8 mouse cellular contexts compared by ENCODE assay signal in genomic region chr10:111925489-111925860, GRCm38 (mm10). TPM values are rescaled to one million over a fixed set of nuclear protein-coding genes. Genes with fewer than 3 reads are reported as not detected.
DNase-seq lines count a peak whose midpoint lies in the region; ATAC-seq and TF ChIP-seq lines count a peak whose summit lies in the region.

No protein-coding gene starts in this region.

- H3K9me3 ChIP-seq in MEL (replicated peaks; ENCODE audit: insufficient read depth, low read length) = no peaks in the 10 kb centered on the region
- H3K9me3 ChIP-seq in lung, embryonic 16.5 days (ENCODE audit: control insufficient read depth, low read length) = no peaks in the 10 kb centered on the region

- H3K36me3 ChIP-seq in MEL (ENCODE audit: control insufficient read depth in 1 of 2, insufficient read depth in 2 of 2, low read length in 2 of 2) = peaks cover 0 to 9% of the 10 kb centered on the region in 2 experiments; a peak in 2 of 4 replicates
- no peaks in the 10 kb centered on the region for H3K36me3 ChIP-seq in lung, embryonic 16.5 days (ENCODE audit: control insufficient read depth, insufficient read depth, low read length)

- WGBS in lung, embryonic 16.5 days = 3% methylated on average over 10 of the region's 10 CpGs

- TF ChIP-seq EP300 in MEL (IDR thresholded peaks at IDR 0.05; ENCODE audit: low read depth in 1 of 2, low read length in 2 of 2) = no peak

- H3K4me2 ChIP-seq in lung, embryonic 16.5 days (ENCODE audit: low read depth, low read length) = peak overlapping the region; percentile 40; the same call in 1 of the 2 replicates

- peak; percentile 92 for TF ChIP-seq RAD21 in MEL (IDR thresholded peaks at IDR 0.05; ENCODE audit: low read depth, low read length)

- H3K27me3 ChIP-seq in MEL (ENCODE audit: control insufficient read depth in 1 of 2, insufficient read depth in 2 of 2, low read length in 2 of 2) = 0 out of 4 replicates have a peak, but pooled peaks cover 0 to 2% of the 10 kb centered on the region in 2 experiments
- no peaks in the 10 kb centered on the region for H3K27me3 ChIP-seq in lung, embryonic 16.5 days (ENCODE audit: control insufficient read depth, insufficient read depth, low read depth, low read length)

- peak; percentile 95 for ATAC-seq in frontal cortex, adult (ENCODE audit: low TSS enrichment)
- ATAC-seq in hematopoietic stem cell, adult 5-6 weeks (replicated peaks in 1 of 2; ENCODE audit: insufficient read depth in 1 of 2, low FRiP score in 2 of 2, low TSS enrichment in 1 of 2, low read depth in 1 of 2, poor library complexity in 2 of 2, severe bottlenecking in 2 of 2) = peak; percentile 75 to 84
- ATAC-seq in lung, embryonic 16.5 days (ENCODE audit: low read depth) = peak; percentile 86

- peak; percentile 49 to 83 (median 55) for TF ChIP-seq CTCF in MEL (IDR thresholded peaks at IDR 0.05 in 2 of 3, conservative IDR thresholded peaks at IDR 0.05 in 1 of 3; ENCODE audit: control insufficient read depth in 1 of 3, insufficient read depth in 1 of 3, low read depth in 2 of 3, low read length in 3 of 3, poor library complexity in 1 of 3, severe bottlenecking in 1 of 3)
- TF ChIP-seq CTCF in layer of hippocampus, adult 2 months (conservative IDR thresholded peaks at IDR 0.05) = peak; percentile 89

- peak overlapping the region; percentile 28; the same call in 1 of the 2 replicates for H3K9ac ChIP-seq in MEL (ENCODE audit: control insufficient read depth, low read depth, low read length, poor library complexity, severe bottlenecking)
- H3K9ac ChIP-seq in lung, embryonic 16.5 days (ENCODE audit: low read length) = no peak overlapping the region; the same call in 1 of the 2 replicates

- no peak overlapping the region for H3K27ac ChIP-seq in MEL (ENCODE audit: control insufficient read depth, low read depth, low read length)
- H3K27ac ChIP-seq in layer of hippocampus, adult 2 months = no peak overlapping the region
- peak overlapping the region; percentile 54; the same call in 1 of the 2 replicates for H3K27ac ChIP-seq in lung, embryonic 16.5 days (ENCODE audit: low read length)

- H3K79me2 ChIP-seq in MEL (ENCODE audit: control insufficient read depth, insufficient read depth, low read length, poor library complexity) = no peaks in the 10 kb centered on the region

- peak overlapping the region; percentile 13 to 26; a peak in 2 of 4 replicates for H3K4me3 ChIP-seq in MEL (ENCODE audit: control insufficient read depth in 1 of 2, insufficient read depth in 1 of 2, low read depth in 2 of 2, low read length in 2 of 2)
- H3K4me3 ChIP-seq in layer of hippocampus, adult 2 months = peak overlapping the region; percentile 8; the same call in 1 of the 2 replicates
- no peak overlapping the region for H3K4me3 ChIP-seq in lung, embryonic 16.5 days (ENCODE audit: low read length)

- peak; percentile 84 for DNase-seq in MEL (ENCODE audit: low read depth, low spot score)
- DNase-seq in cerebellum, adult 8-10 months = peak; percentile 89
- peak; percentile 82 to 96 for DNase-seq in layer of hippocampus, adult 2 months (ENCODE audit: low spot score in 2 of 2)
- DNase-seq in ovary, postnatal 36 days (ENCODE audit: low spot score) = peak; percentile 76
- DNase-seq in thymus, postnatal 25 days = peak; percentile 87

- TF ChIP-seq POLR2A in MEL (IDR thresholded peaks at IDR 0.05; ENCODE audit: control insufficient read depth in 1 of 2, insufficient read depth in 1 of 2, low read depth in 1 of 2, low read length in 2 of 2, poor library complexity in 1 of 2) = no peak

- peaks cover 9 to 10% of the 10 kb centered on the region in 2 experiments for H3K4me1 ChIP-seq in MEL (ENCODE audit: control insufficient read depth in 1 of 2, insufficient read depth in 2 of 2, low read length in 2 of 2)
- H3K4me1 ChIP-seq in lung, embryonic 16.5 days (replicated peaks; ENCODE audit: control insufficient read depth, insufficient read depth, low read length) = peaks cover 13% of the 10 kb centered on the region

TF ChIP-seq in MEL, 35 proteins besides CTCF, POLR2A, EP300 and RAD21:
- TF ChIP-seq MAX (IDR thresholded peaks at IDR 0.05; ENCODE audit: low read length) (no peak), TBP (IDR thresholded peaks at IDR 0.05; ENCODE audit: low read depth, low read length) (no peak), HCFC1 (IDR thresholded peaks at IDR 0.05; ENCODE audit: low read depth, low read length) (no peak), MAFK (IDR thresholded peaks at IDR 0.05; ENCODE audit: borderline replicate concordance, low read depth, low read length) (no peak), E2F4 (IDR thresholded peaks at IDR 0.05; ENCODE audit: borderline replicate concordance, low read depth, low read length) (no peak), MXI1 (IDR thresholded peaks at IDR 0.05; ENCODE audit: low read depth, low read length) (no peak), MEF2A (IDR thresholded peaks at IDR 0.05; ENCODE audit: extremely low read depth, insufficient replicate concordance, low read depth, low read length, poor library complexity, severe bottlenecking) (no peak), POLR2AphosphoS2 (IDR thresholded peaks at IDR 0.05; ENCODE audit: low read length) (no peak), SIN3A (IDR thresholded peaks at IDR 0.05; ENCODE audit: low read length) (peak; percentile 27; the same call in 1 of the 2 replicates), SMC3 (IDR thresholded peaks at IDR 0.05; ENCODE audit: low read depth, low read length) (peak; percentile 82), ZC3H11A (IDR thresholded peaks at IDR 0.05; ENCODE audit: low read depth, low read length) (peak; percentile 80), KAT2A (conservative IDR thresholded peaks at IDR 0.05; ENCODE audit: low read depth, low read length) (no peak), NRF1 (IDR thresholded peaks at IDR 0.05; ENCODE audit: insufficient read depth, low read depth, low read length, poor library complexity, severe bottlenecking) (no peak), USF2 (IDR thresholded peaks at IDR 0.05; ENCODE audit: borderline replicate concordance in 1 of 2, insufficient read depth in 1 of 2, low read depth in 1 of 2, low read length in 2 of 2) (no peak), ZKSCAN1 (IDR thresholded peaks at IDR 0.05; ENCODE audit: low read depth, low read length) (no peak), TCF12 (IDR thresholded peaks at IDR 0.05; ENCODE audit: low read depth, low read length) (no peak), ZNF384 (IDR thresholded peaks at IDR 0.05; ENCODE audit: low read depth, low read length) (no peak), GABPA (IDR thresholded peaks at IDR 0.05; ENCODE audit: low read depth, low read length) (no peak), MAZ (IDR thresholded peaks at IDR 0.05; ENCODE audit: low read depth, low read length) (no peak), UBTF (IDR thresholded peaks at IDR 0.05; ENCODE audit: borderline replicate concordance, insufficient read depth, low read depth, low read length) (no peak), CHD1 (IDR thresholded peaks at IDR 0.05; ENCODE audit: low read depth, low read length) (no peak), CHD2 (IDR thresholded peaks at IDR 0.05; ENCODE audit: low read length) (no peak), ETS1 (IDR thresholded peaks at IDR 0.05; ENCODE audit: low read depth, low read length) (no peak), POLR2AphosphoS5 (IDR thresholded peaks at IDR 0.05; ENCODE audit: borderline replicate concordance, low read depth, low read length) (no peak), GATA1 (IDR thresholded peaks at IDR 0.05; ENCODE audit: low read depth, low read length) (no peak), BHLHE40 (IDR thresholded peaks at IDR 0.05; ENCODE audit: borderline replicate concordance, low read depth, low read length) (no peak)

RNA-seq across cellular contexts. Expression of gene Krr1, which starts 47.0 kb away (rescaled TPM):
- 69.4 and 84.9 TPM in 2 replicates for total RNA-seq in MEL (2012; rRNA removed)
- polyA plus RNA-seq in MEL (2012; ENCODE audit: insufficient read depth in 1 of 2, insufficient read length in 2 of 2, low read depth in 1 of 2, low replicate concordance in 2 of 2, missing spikeins in 1 of 2) = 10 to 100 TPM; 66.3 to 67.2 TPM
- 56.5 and 59.9 TPM in 2 replicates for total RNA-seq in hematopoietic stem cell, adult 5-6 weeks (2017)
- 10 to 100 TPM; 38.2 to 41.7 TPM for total RNA-seq in layer of hippocampus, adult 2 months (2021)
- polyA plus RNA-seq in lung, embryonic 16.5 days (2015; fragmentation: Nextera tagmentation; extraction: Ambion mirVana) = 42.4 and 50.5 TPM in 2 replicates
